Mouse (Mus musculus): ENCODE data around the gene Tmem8b. TPM values are rescaled to one million over a fixed set of nuclear protein-coding genes. Genes with fewer than 3 reads are reported as not detected.

Tmem8b gene
- polyA plus RNA-seq (2016; fragmentation: Nextera tagmentation; extraction: Ambion mirVana): 0.44 and 0.53 TPM in 2 replicates

- H3K4me1 ChIP-seq: peaks cover 17% of the 10 kb centered on the region
- peak within 1 kb of the TSS; percentile 87 for H3K9ac ChIP-seq
- 2% methylated on average over 36 of the region's 41 CpGs for WGBS (ENCODE audit: insufficient replicate concordance)
- 0 out of 2 replicates have a peak within 1 kb of the TSS, but pooled peaks have one; percentile 17 for H3K27ac ChIP-seq
- H3K9me3 ChIP-seq (replicated peaks): no peaks in the 10 kb centered on the region
- peak within 1 kb of the TSS; percentile 96 for H3K4me2 ChIP-seq
- peak within 1 kb of the TSS; percentile 77 for H3K4me3 ChIP-seq
- peaks cover 61% of the 10 kb centered on the region for H3K27me3 ChIP-seq (replicated peaks)
- no peaks in the 10 kb centered on the region for H3K36me3 ChIP-seq
- ATAC-seq: peak; percentile 95
Observed at GRCm38 (mm10) chr4:43668782-43669427, at the start of gene Tmem8b, which contains the start of gene Fam221b. Tmem8b (plus strand) TSS chr4:43668971. Fam221b (minus strand) TSS chr4:43669145.

GRCm38 (mm10) chr4:43620146-43620778, 48.5 kb upstream of the Tmem8b start:
- no peak overlapping the region for H3K9ac ChIP-seq
- 64% methylated on average over 4 of the region's 4 CpGs for WGBS (ENCODE audit: insufficient replicate concordance)

GRCm38 (mm10) chr4:43629106-43629817, 39.5 kb upstream of the Tmem8b start:
- Histone ChIP-seq H3K9me3 (replicated peaks) (peaks cover 18% of the 10 kb centered on the region), H3K4me2 (peak overlapping the region; percentile 47), H3K4me3 (peak overlapping the region; percentile 18), H3K9ac (peak overlapping the region; percentile 12; the same call in 1 of the 2 replicates), H3K27ac (0 out of 2 replicates have a peak overlapping the region, but pooled peaks have one; percentile 17), H3K27me3 (replicated peaks) (peaks cover 39% of the 10 kb centered on the region), H3K4me1 (peaks cover 29% of the 10 kb centered on the region), H3K36me3 (no peaks in the 10 kb centered on the region)
- 39% methylated on average over 20 of the region's 20 CpGs for WGBS (ENCODE audit: insufficient replicate concordance)
- ATAC-seq: 0 out of 2 replicates have a peak, but pooled peaks have one; percentile 50

More at GRCm38 (mm10) chr4:43620146-43620778, 48.5 kb upstream of the Tmem8b start:
- no peak overlapping the region for H3K4me2 ChIP-seq
- ATAC-seq: no peak
- no peaks in the 10 kb centered on the region for H3K36me3 ChIP-seq
- no peak overlapping the region for H3K27ac ChIP-seq
- peaks cover 7% of the 10 kb centered on the region for H3K9me3 ChIP-seq (replicated peaks)
- H3K27me3 ChIP-seq (replicated peaks): peaks cover 5% of the 10 kb centered on the region; the same call in 1 of the 2 replicates
- no peaks in the 10 kb centered on the region for H3K4me1 ChIP-seq
- H3K4me3 ChIP-seq: no peak overlapping the region

- ATAC-seq: 0 out of 2 replicates have a peak, but pooled peaks have one; percentile 43
- Histone ChIP-seq H3K36me3 (no peaks in the 10 kb centered on the region), H3K27me3 (replicated peaks) (peaks cover 39% of the 10 kb centered on the region), H3K9ac (no peak overlapping the region), H3K27ac (no peak overlapping the region), H3K4me2 (peak overlapping the region; percentile 43), H3K9me3 (replicated peaks) (peaks cover 13% of the 10 kb centered on the region), H3K4me3 (no peak overlapping the region), H3K4me1 (peaks cover 29% of the 10 kb centered on the region)
- 5% methylated on average over 5 of the region's 5 CpGs for WGBS (ENCODE audit: insufficient replicate concordance)
Observed at GRCm38 (mm10) chr4:43630030-43630581, 38.7 kb upstream of the Tmem8b start.

- 19% methylated on average over 5 of the region's 5 CpGs for WGBS (ENCODE audit: insufficient replicate concordance)
- Histone ChIP-seq H3K4me2 (peak overlapping the region; percentile 88), H3K9ac (no peak overlapping the region), H3K4me1 (peaks cover 34% of the 10 kb centered on the region), H3K9me3 (replicated peaks) (peaks cover 7% of the 10 kb centered on the region), H3K4me3 (peak overlapping the region; percentile 62), H3K36me3 (no peaks in the 10 kb centered on the region), H3K27ac (no peak overlapping the region), H3K27me3 (replicated peaks) (peaks cover 39% of the 10 kb centered on the region)
- no peak for ATAC-seq
Observed at GRCm38 (mm10) chr4:43630671-43631045, 38.1 kb upstream of the Tmem8b start.

GRCm38 (mm10) chr4:43631046-43631955, 37.5 kb upstream of the Tmem8b start, which contains the start of gene Npr2:
Npr2 (plus strand) TSS chr4:43631935.
- Histone ChIP-seq H3K9ac (peak within 1 kb of the TSS; percentile 65), H3K9me3 (replicated peaks) (0 out of 2 replicates have a peak, but pooled peaks cover 2% of the 10 kb centered on the region), H3K36me3 (no peaks in the 10 kb centered on the region), H3K27ac (no peak within 1 kb of the TSS), H3K4me2 (peak within 1 kb of the TSS; percentile 88), H3K4me3 (peak within 1 kb of the TSS; percentile 62), H3K27me3 (replicated peaks) (peaks cover 39% of the 10 kb centered on the region), H3K4me1 (peaks cover 34% of the 10 kb centered on the region)
- WGBS (ENCODE audit: insufficient replicate concordance): 2% methylated on average over 65 of the region's 70 CpGs
- peak; percentile 33; the same call in 1 of the 2 replicates for ATAC-seq

- Histone ChIP-seq H3K36me3 (no peaks in the 10 kb centered on the region), H3K27me3 (replicated peaks) (peaks cover 39% of the 10 kb centered on the region), H3K4me1 (peaks cover 34% of the 10 kb centered on the region), H3K27ac (no peak overlapping the region), H3K9ac (peak overlapping the region; percentile 65; the same call in 1 of the 2 replicates), H3K4me2 (peak overlapping the region; percentile 88), H3K4me3 (peak overlapping the region; percentile 62), H3K9me3 (replicated peaks) (no peaks in the 10 kb centered on the region)
- ATAC-seq: peak; percentile 17; the same call in 1 of the 2 replicates
- WGBS (ENCODE audit: insufficient replicate concordance): 54% methylated on average over 42 of the region's 42 CpGs
Observed at GRCm38 (mm10) chr4:43631956-43632920, 36.5 kb upstream of the Tmem8b start.

- Histone ChIP-seq H3K9ac (no peak overlapping the region), H3K27ac (no peak overlapping the region), H3K27me3 (replicated peaks) (peaks cover 39% of the 10 kb centered on the region), H3K9me3 (replicated peaks) (no peaks in the 10 kb centered on the region), H3K4me1 (peaks cover 34% of the 10 kb centered on the region), H3K36me3 (no peaks in the 10 kb centered on the region), H3K4me2 (no peak overlapping the region), H3K4me3 (no peak overlapping the region)
- no peak for ATAC-seq
- 70% methylated on average over 8 of the region's 8 CpGs for whole genome bisulfite sequencing (ENCODE audit: insufficient replicate concordance)
Observed at GRCm38 (mm10) chr4:43633296-43633695, 35.5 kb upstream of the Tmem8b start.

GRCm38 (mm10) chr4:43633736-43634135, 35.0 kb upstream of the Tmem8b start:
- 73% methylated on average over 2 of the region's 2 CpGs for WGBS (ENCODE audit: insufficient replicate concordance)
- peaks cover 34% of the 10 kb centered on the region for H3K4me1 ChIP-seq
- H3K36me3 ChIP-seq: no peaks in the 10 kb centered on the region
- peaks cover 39% of the 10 kb centered on the region for H3K27me3 ChIP-seq (replicated peaks)
- H3K27ac ChIP-seq: no peak overlapping the region
- H3K4me3 ChIP-seq: no peak overlapping the region
- no peaks in the 10 kb centered on the region for H3K9me3 ChIP-seq (replicated peaks)
- H3K4me2 ChIP-seq: no peak overlapping the region
- H3K9ac ChIP-seq: no peak overlapping the region
- ATAC-seq: no peak
